Mouse (Mus musculus) ES-E14 (cell line): ENCODE data around the gene Myh3. TPM values are rescaled to one million over a fixed set of nuclear protein-coding genes. Genes with fewer than 3 reads are reported as not detected.

Experiments
- DNase-seq: peaks from one replicate; pipeline ENCODE4 v3.0.0-alpha.2; 2013; ENCODE audit warnings: low read depth, low spot score
- H3K27ac ChIP-seq: 2 replicates; pipeline ENCODE4 v1.5.1; 2012; ENCODE audit warnings: low read depth, mild to moderate bottlenecking, low read length, moderate library complexity, mixed read lengths; ENCODE audit not compliant: poor library complexity, insufficient read depth, severe bottlenecking
- H3K36me3 ChIP-seq: 2 replicates; pipeline ENCODE4 v1.6.1; 2012; ENCODE audit warnings: mild to moderate bottlenecking, low read length, moderate library complexity, mixed read lengths; ENCODE audit not compliant: control insufficient read depth, poor library complexity, insufficient read depth, severe bottlenecking
- H3K4me1 ChIP-seq, 2 experiments: fragments of 150-350 bp in 1 of 2; sonication (generic) in 1 of 2; 2 replicates each; pipeline ENCODE4 v1.6.1; 2012; ENCODE audit warnings: low read length in 2 of 2, mild to moderate bottlenecking in 1 of 2, mixed read lengths in 1 of 2; ENCODE audit not compliant: control insufficient read depth in 2 of 2, insufficient read depth in 2 of 2, poor library complexity in 1 of 2
- H3K4me3 ChIP-seq, 2 experiments: fragments of 150-350 bp in 1 of 2; sonication (generic) in 1 of 2; 2 replicates each; pipeline ENCODE4 v1.5.1; 2012; ENCODE audit warnings: low read length in 2 of 2, low read depth in 1 of 2, mild to moderate bottlenecking in 1 of 2, mixed read lengths in 1 of 2; ENCODE audit not compliant: insufficient read depth in 1 of 2, poor library complexity in 1 of 2, severe bottlenecking in 1 of 2
- H3K9ac ChIP-seq: 2 replicates; pipeline ENCODE4 v1.6.1; 2012; ENCODE audit warnings: low read depth, mild to moderate bottlenecking, low read length, mixed read lengths; ENCODE audit not compliant: poor library complexity, insufficient read depth, severe bottlenecking
- H3K9me3 ChIP-seq: fragments of 150-350 bp; sonication (generic); 2 replicates; pipeline ENCODE4 v1.6.1; 2012; ENCODE audit warnings: low read depth, mild to moderate bottlenecking, low read length; ENCODE audit not compliant: control insufficient read depth, insufficient read depth
- CHD2 ChIP-seq: IDR thresholded peaks from 2 replicates; pipeline ENCODE4 v1.6.1; 2014; ENCODE audit warnings: mild to moderate bottlenecking, low read depth, low read length, inconsistent platforms
- HCFC1 ChIP-seq: IDR thresholded peaks from 2 replicates; pipeline ENCODE4 v1.6.1; 2012; ENCODE audit warnings: low read length, inconsistent platforms, borderline replicate concordance; ENCODE audit not compliant: insufficient read depth
- MAFK ChIP-seq: IDR thresholded peaks from 2 replicates; pipeline ENCODE4 v1.6.1; 2014; ENCODE audit warnings: mild to moderate bottlenecking, low read depth, low read length, inconsistent platforms; ENCODE audit not compliant: insufficient read depth
- ZC3H11A ChIP-seq: IDR thresholded peaks from 2 replicates; pipeline ENCODE4 v1.6.1; 2012; ENCODE audit warnings: low read depth, mild to moderate bottlenecking, inconsistent platforms, low read length, borderline replicate concordance
- ZNF384 ChIP-seq: IDR thresholded peaks from 2 replicates; pipeline ENCODE4 v1.6.1; 2012; ENCODE audit warnings: low read depth, low read length, inconsistent platforms
- in situ Hi-C, 2 experiments: fragments of 600-800 bp; cut with MboI; formaldehyde crosslinking; loops; one replicate each; pipeline ENCODE4 v1.15.1; 2025; ENCODE audit warnings: low sequenced_read_pairs in 2 of 2, inconsistent platforms in 1 of 2; ENCODE audit not compliant: unreplicated experiment in 2 of 2
- total RNA-seq: library from RNA; depleted of rRNA; stranded (reverse); fragments of 300-350 nt; gene quantifications from 2 replicates; pipeline ENCODE4 v1.2.3, GENCODE M21; 2012

Myh3 gene
- total RNA-seq, 1 experiment, result 1.3 TPM

DNA sequence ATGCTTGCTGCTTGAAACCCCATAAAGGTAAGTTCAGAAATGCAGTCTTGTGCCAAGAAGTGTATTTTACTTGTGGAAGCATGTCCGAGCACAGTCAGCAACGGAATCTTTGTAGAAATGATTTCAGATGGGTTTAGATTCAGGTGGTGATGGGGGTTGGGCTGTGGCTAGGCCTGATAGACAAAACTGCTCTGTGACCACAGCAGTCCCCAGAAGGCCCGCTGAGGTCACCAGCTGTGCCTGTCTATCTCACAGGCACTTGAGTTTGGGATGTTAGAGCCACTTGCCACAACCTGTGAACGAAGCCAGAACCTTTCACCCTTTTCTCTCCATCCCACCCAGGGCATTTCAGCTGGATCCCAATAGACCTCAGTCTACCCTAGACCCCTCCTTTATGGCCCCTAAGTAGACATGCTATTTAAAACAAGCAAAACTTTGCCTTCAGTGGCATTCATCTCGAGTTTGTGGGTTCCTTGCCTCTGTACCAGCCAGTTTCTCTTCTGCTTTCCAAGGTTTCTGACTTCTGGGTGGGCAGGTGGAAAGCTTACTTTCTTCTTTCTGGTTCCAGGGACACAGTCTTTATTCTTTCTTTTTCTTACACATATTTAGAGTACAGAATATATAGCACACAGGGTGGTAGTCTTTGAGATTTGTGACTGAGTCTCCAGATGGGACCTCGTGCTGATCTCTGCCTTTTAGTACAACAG, 66.6 kb downstream of the Myh3 start:
- no peaks in the 10 kb centered on the region for H3K36me3 ChIP-seq
- H3K4me3 ChIP-seq, result no peak overlapping the region
- no peaks in the 10 kb centered on the region for H3K9me3 ChIP-seq
- no peak for DNase-seq
- H3K9ac ChIP-seq, result no peak overlapping the region
- no peak for TF ChIP-seq HCFC1
- TF ChIP-seq ZNF384, result no peak
- no peak for TF ChIP-seq ZC3H11A
- TF ChIP-seq CHD2, result no peak
- TF ChIP-seq MAFK, result no peak
- in situ Hi-C loops, result no loop called here
- no peak overlapping the region for H3K27ac ChIP-seq
- no peaks in the 10 kb centered on the region for H3K4me1 ChIP-seq

GRCm38 (mm10) chr11:67145482-67146408, 67.6 kb downstream of the Myh3 start:
- H3K4me1 ChIP-seq, result no peaks in the 10 kb centered on the region
- no peaks in the 10 kb centered on the region for H3K9me3 ChIP-seq
- H3K4me3 ChIP-seq, result no peak overlapping the region
- no peaks in the 10 kb centered on the region for H3K36me3 ChIP-seq
- H3K9ac ChIP-seq, result no peak overlapping the region
- DNase-seq, result no peak
- no peak for TF ChIP-seq ZC3H11A
- no peak for TF ChIP-seq ZNF384
- no peak for TF ChIP-seq HCFC1
- TF ChIP-seq CHD2, result no peak
- no peak for TF ChIP-seq MAFK
- in situ Hi-C loops, result no loop called here
- no peak overlapping the region for H3K27ac ChIP-seq

GRCm38 (mm10) chr11:67146409-67147282, 68.5 kb downstream of the Myh3 start:
- Histone ChIP-seq H3K36me3 (no peaks in the 10 kb centered on the region), H3K27ac (no peak overlapping the region), H3K9ac (no peak overlapping the region), H3K9me3 (no peaks in the 10 kb centered on the region), H3K4me1 (no peaks in the 10 kb centered on the region), H3K4me3 (no peak overlapping the region)
- no peak for TF ChIP-seq MAFK
- DNase-seq, result no peak
- in situ Hi-C loops, result no loop called here

DNA sequence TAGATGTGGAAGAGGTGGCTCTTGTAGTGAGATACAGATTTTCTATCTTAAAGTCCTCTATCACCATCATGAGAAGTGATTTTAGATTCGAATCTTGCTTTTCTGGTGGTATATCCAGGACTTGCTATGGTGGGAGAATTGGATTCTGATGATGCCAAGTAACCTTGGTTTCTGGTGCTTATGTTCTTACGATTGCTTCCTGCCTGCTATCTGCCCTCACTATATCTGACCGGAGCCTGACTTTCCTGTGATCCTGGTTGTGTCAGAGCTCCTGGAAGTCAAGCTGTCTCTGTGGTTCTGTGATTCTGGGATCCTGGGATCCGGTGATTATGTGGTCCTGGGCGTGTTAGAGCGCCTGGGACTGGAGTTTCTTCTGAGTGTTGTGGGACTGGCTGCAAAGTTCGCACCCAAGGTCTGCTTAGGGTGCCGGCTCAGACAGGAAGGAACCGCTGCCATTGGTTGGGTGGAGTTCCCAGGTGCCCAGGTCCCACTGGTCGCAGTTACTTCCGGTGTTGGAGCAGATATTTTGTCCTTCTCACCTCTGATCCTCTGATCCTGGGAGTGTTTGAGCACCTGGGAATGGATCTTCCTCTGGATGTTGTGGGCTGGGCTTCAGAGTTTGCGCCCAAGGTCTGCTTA, 69.3 kb downstream of the Myh3 start:
- Histone ChIP-seq H3K36me3 (no peaks in the 10 kb centered on the region), H3K9ac (no peak overlapping the region), H3K4me3 (no peak overlapping the region), H3K27ac (no peak overlapping the region), H3K9me3 (no peaks in the 10 kb centered on the region), H3K4me1 (no peaks in the 10 kb centered on the region)
- TF ChIP-seq CHD2 (no peak), HCFC1 (no peak), ZNF384 (no peak), MAFK (no peak), ZC3H11A (no peak)
- in situ Hi-C loops, result no loop called here
- no peak for DNase-seq
